Mouse (Mus musculus) midbrain, postnatal 0 days (tissue): ENCODE measurements around the gene 4931414P19Rik. TPM values are rescaled to one million over a fixed set of nuclear protein-coding genes. Genes with fewer than 3 reads are reported as not detected.
A peak's percentile ranks its signal among the peaks of the same experiment; 100 is the strongest.
"Not testable (repeated sequence)": the region's sequence is repeated elsewhere in the genome, so short reads cannot be mapped to it uniquely, and the experiment has no call there.

ENCODE experiments used
- ATAC-seq: fragments of 200-750 bp; cut with Nextera tagmentation; 2 replicates; pipeline ENCODE4 v1.8.0; 2017; ENCODE audit warnings: moderate number of reproducible peaks, mild to moderate bottlenecking, moderate TSS enrichment, moderate library complexity; ENCODE audit not compliant: low FRiP score
- DNase-seq: peaks from one replicate; pipeline ENCODE4 v3.0.0-alpha.2; 2015; ENCODE audit warnings: low spot score
- H3K27ac ChIP-seq: fragments of 300-500 bp; sonication (generic); 2 replicates; pipeline ENCODE4 v1.5.1; 2014; ENCODE audit warnings: low read depth, mild to moderate bottlenecking, low read length, mixed read lengths
- H3K27me3 ChIP-seq: fragments of 300-500 bp; sonication (generic); 2 replicates; pipeline ENCODE4 v1.6.1; 2014; ENCODE audit warnings: low read length, control low read depth, mixed read lengths; ENCODE audit not compliant: insufficient read depth
- H3K36me3 ChIP-seq: fragments of 300-500 bp; sonication (generic); 2 replicates; pipeline ENCODE4 v1.6.1; 2014; ENCODE audit warnings: low read length, control low read depth, mixed read lengths; ENCODE audit not compliant: insufficient read depth
- H3K4me1 ChIP-seq: fragments of 300-500 bp; sonication (generic); 2 replicates; pipeline ENCODE4 v1.6.1; 2014; ENCODE audit warnings: mild to moderate bottlenecking, control low read depth, antibody characterized with exemption, low read length, mixed read lengths; ENCODE audit not compliant: insufficient read depth
- H3K4me2 ChIP-seq: fragments of 300-500 bp; sonication (generic); 2 replicates; pipeline ENCODE4 v1.6.1; 2014; ENCODE audit warnings: low read depth, mild to moderate bottlenecking, low read length, mixed read lengths; ENCODE audit not compliant: poor library complexity, severe bottlenecking
- H3K4me3 ChIP-seq: fragments of 300-500 bp; sonication (generic); 2 replicates; pipeline ENCODE4 v1.5.1; 2014; ENCODE audit warnings: low read depth, mild to moderate bottlenecking, low read length, moderate library complexity
- H3K9ac ChIP-seq: fragments of 300-500 bp; sonication (generic); replicated peaks from 2 replicates; pipeline ENCODE4 v1.6.1; 2014; ENCODE audit warnings: mild to moderate bottlenecking, low read length, moderate library complexity, mixed read lengths; ENCODE audit not compliant: poor library complexity, severe bottlenecking
- H3K9me3 ChIP-seq: fragments of 300-500 bp; sonication (generic); 2 replicates; pipeline ENCODE4 v1.6.1; 2016; ENCODE audit warnings: low read length, control low read depth
- CTCF ChIP-seq: IDR thresholded peaks from 2 replicates; pipeline ENCODE4 v1.5.1; 2016; ENCODE audit warnings: antibody characterized with exemption, mild to moderate bottlenecking
- WGBS: fragments of 180-500 bp; shearing (Covaris S2); extraction: QIAGEN DNeasy Blood & Tissue Kit; methylation state at CpG from one replicate; pipeline ENCODE4 v1.1.7; 2014; 5-methylcytosine and 5-hydroxymethylcytosine counted together
- polyA plus RNA-seq: library from polyadenylated mRNA; unstranded; fragments of >200 nt; fragmentation: Nextera tagmentation; extraction: Ambion mirVana; gene quantifications from 2 replicates; pipeline ENCODE4 v1.2.1, GENCODE M21; 2015
- total RNA-seq: library from RNA; depleted of rRNA; stranded (reverse); fragments of >200 nt; gene quantifications from 2 replicates; pipeline ENCODE4 v1.2.3, GENCODE M21; 2014

4931414P19Rik gene
- total and polyA plus RNA-seq, 2 experiments from 2014 or later = 2.2 to 4.6 TPM

- Histone ChIP-seq H3K36me3 (no peaks in the 10 kb centered on the region), H3K4me3 (no peak overlapping the region), H3K27ac (no peak overlapping the region), H3K4me2 (no peak overlapping the region), H3K9me3 (no peaks in the 10 kb centered on the region), H3K4me1 (no peaks in the 10 kb centered on the region), H3K9ac (no peak overlapping the region), H3K27me3 (no peaks in the 10 kb centered on the region)
- no peak for ATAC-seq
- no peak for TF ChIP-seq CTCF
- WGBS = 85% methylated on average over 6 of the region's 6 CpGs
- no peak for DNase-seq
These were observed 17.5 kb upstream of the 4931414P19Rik start for GRCm38 (mm10) chr14:54623334-54623733.

- no peak for DNase-seq
- TF ChIP-seq CTCF = no peak
These were observed 15.3 kb upstream of the 4931414P19Rik start, which contains the start of gene Psmb11 for GRCm38 (mm10) chr14:54621133-54621532. Psmb11 (plus strand) TSS chr14:54621433.

GRCm38 (mm10) chr14:54617897-54618365 is 12.1 kb upstream of the 4931414P19Rik start, which contains the start of gene Psmb5:
Psmb5 (minus strand) TSS chr14:54618022.
- peak; percentile 91 for ATAC-seq
- TF ChIP-seq CTCF = no peak
- WGBS = under 1% methylated on average over 25 of the region's 25 CpGs
- H3K27me3 ChIP-seq = no peaks in the 10 kb centered on the region
- peak within 1 kb of the TSS; percentile 70 for H3K4me2 ChIP-seq
- 0 out of 2 replicates have a peak, but pooled peaks cover 3% of the 10 kb centered on the region for H3K4me1 ChIP-seq
- peaks cover 6% of the 10 kb centered on the region for H3K36me3 ChIP-seq
- H3K4me3 ChIP-seq = peak within 1 kb of the TSS; percentile 76
- peak within 1 kb of the TSS; percentile 87 for H3K9ac ChIP-seq
- DNase-seq = peak; percentile 96
- H3K9me3 ChIP-seq = no peaks in the 10 kb centered on the region
- H3K27ac ChIP-seq = peak within 1 kb of the TSS; percentile 82

More at GRCm38 (mm10) chr14:54621133-54621532, 15.3 kb upstream of the 4931414P19Rik start, which contains the start of gene Psmb11:
- H3K27ac ChIP-seq = no peak within 1 kb of the TSS
- 97% methylated on average over 1 of the region's 1 CpGs for WGBS
- H3K4me2 ChIP-seq = no peak within 1 kb of the TSS
- H3K36me3 ChIP-seq = no peaks in the 10 kb centered on the region
- H3K4me3 ChIP-seq = no peak within 1 kb of the TSS
- H3K4me1 ChIP-seq = 0 out of 2 replicates have a peak, but pooled peaks cover 3% of the 10 kb centered on the region
- no peaks in the 10 kb centered on the region for H3K9me3 ChIP-seq
- no peaks in the 10 kb centered on the region for H3K27me3 ChIP-seq
- H3K9ac ChIP-seq = no peak within 1 kb of the TSS
- ATAC-seq = no peak

GRCm38 (mm10) chr14:54617152-54617896 is 11.5 kb upstream of the 4931414P19Rik start:
- Histone ChIP-seq H3K36me3 (peaks cover 11% of the 10 kb centered on the region), H3K27ac (peak overlapping the region; percentile 82), H3K4me1 (0 out of 2 replicates have a peak, but pooled peaks cover 3% of the 10 kb centered on the region), H3K9me3 (no peaks in the 10 kb centered on the region), H3K9ac (peak overlapping the region; percentile 87), H3K4me2 (peak overlapping the region; percentile 70), H3K4me3 (peak overlapping the region; percentile 76), H3K27me3 (no peaks in the 10 kb centered on the region)
- no peak for DNase-seq
- peak; percentile 46 for TF ChIP-seq CTCF
- ATAC-seq = peak; percentile 45
- WGBS = 2% methylated on average over 36 of the region's 38 CpGs

- WGBS = 93% methylated on average over 16 of the region's 16 CpGs
- ATAC-seq (no peak), DNase-seq (no peak)
- Histone ChIP-seq H3K4me2 (no peak overlapping the region), H3K9ac (no peak overlapping the region), H3K27me3 (no peaks in the 10 kb centered on the region), H3K9me3 (no peaks in the 10 kb centered on the region), H3K27ac (no peak overlapping the region), H3K4me3 (no peak overlapping the region), H3K4me1 (0 out of 2 replicates have a peak, but pooled peaks cover 3% of the 10 kb centered on the region), H3K36me3 (peaks cover 11% of the 10 kb centered on the region)
- TF ChIP-seq CTCF = no peak
These were observed 10.5 kb upstream of the 4931414P19Rik start for GRCm38 (mm10) chr14:54616226-54616825.

- DNase-seq, H3K9ac ChIP-seq, H3K27me3 ChIP-seq, H3K4me2 ChIP-seq, H3K9me3 ChIP-seq, ATAC-seq, H3K4me3 ChIP-seq, H3K27ac ChIP-seq, H3K4me1 ChIP-seq: not testable (repeated sequence)
- H3K36me3 ChIP-seq = peaks cover 11% of the 10 kb centered on the region
- WGBS = 95% methylated on average over 15 of the region's 16 CpGs
These were observed 8.3 kb upstream of the 4931414P19Rik start for GRCm38 (mm10) chr14:54614130-54614529.
